Mouse (Mus musculus) E14TG2a.4 (cell line): ENCODE data around the gene Gm17087.
A peak's percentile ranks its signal among the peaks of the same experiment; 100 is the strongest.

Experiments
- H3K27me3 ChIP-seq: 2 replicates; pipeline ENCODE4 v1.6.1; 2014; ENCODE audit warnings: low read length, control low read depth; ENCODE audit not compliant: insufficient read depth
- H3K36me3 ChIP-seq: 2 replicates; pipeline ENCODE4 v1.6.1; 2014; ENCODE audit warnings: low read length, control low read depth; ENCODE audit not compliant: insufficient read depth
- H3K4me1 ChIP-seq: replicated peaks from 2 replicates; pipeline ENCODE4 v1.6.1; 2014; ENCODE audit warnings: low read depth, low read length, control low read depth
- H3K4me3 ChIP-seq: replicated peaks from 2 replicates; pipeline ENCODE4 v1.5.1; 2014; ENCODE audit warnings: mild to moderate bottlenecking, low read length
- H3K9me3 ChIP-seq: 2 replicates; pipeline ENCODE4 v1.6.1; 2014; ENCODE audit warnings: low read length, control low read depth
- CTCF ChIP-seq: conservative IDR thresholded peaks from 2 replicates; pipeline ENCODE4 v1.5.1; 2014; ENCODE audit warnings: low read length
- NANOG ChIP-seq: IDR thresholded peaks from 2 replicates; pipeline ENCODE4 v1.6.1; 2014; ENCODE audit warnings: borderline replicate concordance, low read length, mixed read lengths
- POU5F1 ChIP-seq: IDR thresholded peaks from 2 replicates; pipeline ENCODE4 v1.6.1; 2014; ENCODE audit warnings: low read length, borderline replicate concordance

Gm17087 gene

GRCm38 (mm10) chr17:8580360-8580759 is 13.6 kb upstream of the Gm17087 start:
- Histone ChIP-seq H3K36me3 (no peaks in the 10 kb centered on the region), H3K4me3 (no peak overlapping the region), H3K27me3 (no peaks in the 10 kb centered on the region), H3K4me1 (no peaks in the 10 kb centered on the region), H3K9me3 (no peaks in the 10 kb centered on the region)
- TF ChIP-seq NANOG (no peak), CTCF (peak; percentile 66)

GRCm38 (mm10) chr17:8573542-8574260 is 7.0 kb upstream of the Gm17087 start:
- Histone ChIP-seq H3K36me3 (no peaks in the 10 kb centered on the region), H3K4me1 (no peaks in the 10 kb centered on the region), H3K4me3 (no peak overlapping the region), H3K27me3 (no peaks in the 10 kb centered on the region), H3K9me3 (peaks cover 14% of the 10 kb centered on the region)
- TF ChIP-seq NANOG (no peak), CTCF (no peak), POU5F1 (no peak)

GRCm38 (mm10) chr17:8562886-8563280 is 3.9 kb downstream of the Gm17087 start:
- Histone ChIP-seq H3K36me3 (no peaks in the 10 kb centered on the region), H3K27me3 (0 out of 2 replicates have a peak, but pooled peaks cover 2% of the 10 kb centered on the region), H3K4me3 (no peak overlapping the region), H3K9me3 (no peaks in the 10 kb centered on the region), H3K4me1 (no peaks in the 10 kb centered on the region)
- no peak for TF ChIP-seq NANOG
- no peak for TF ChIP-seq POU5F1
- TF ChIP-seq CTCF, result no peak

GRCm38 (mm10) chr17:8562101-8562885 is 4.5 kb downstream of the Gm17087 start:
- H3K9me3 ChIP-seq, result no peaks in the 10 kb centered on the region
- H3K4me3 ChIP-seq, result no peak overlapping the region
- 0 out of 2 replicates have a peak, but pooled peaks cover 2% of the 10 kb centered on the region for H3K27me3 ChIP-seq
- no peaks in the 10 kb centered on the region for H3K36me3 ChIP-seq
- no peaks in the 10 kb centered on the region for H3K4me1 ChIP-seq
- TF ChIP-seq NANOG (no peak), POU5F1 (no peak), CTCF (no peak)

GRCm38 (mm10) chr17:8557926-8558325 is 8.8 kb downstream of the Gm17087 start:
- Histone ChIP-seq H3K4me1 (no peaks in the 10 kb centered on the region), H3K27me3 (peaks cover 20% of the 10 kb centered on the region), H3K36me3 (no peaks in the 10 kb centered on the region), H3K9me3 (no peaks in the 10 kb centered on the region), H3K4me3 (no peak overlapping the region)
- TF ChIP-seq CTCF (no peak), POU5F1 (no peak), NANOG (no peak)

GRCm38 (mm10) chr17:8556223-8556622 is 10.5 kb downstream of the Gm17087 start:
- no peak for TF ChIP-seq CTCF
- no peak for TF ChIP-seq NANOG
- no peak for TF ChIP-seq POU5F1
- H3K9me3 ChIP-seq, result no peaks in the 10 kb centered on the region
- H3K4me3 ChIP-seq, result no peak overlapping the region
- H3K27me3 ChIP-seq, result peaks cover 21% of the 10 kb centered on the region
- H3K4me1 ChIP-seq, result no peaks in the 10 kb centered on the region
- no peaks in the 10 kb centered on the region for H3K36me3 ChIP-seq

GRCm38 (mm10) chr17:8555785-8556184 is 11.0 kb downstream of the Gm17087 start:
- TF ChIP-seq POU5F1, result no peak
- no peak for TF ChIP-seq NANOG
- no peak for TF ChIP-seq CTCF
- H3K4me1 ChIP-seq, result no peaks in the 10 kb centered on the region

GRCm38 (mm10) chr17:8554219-8554618 is 12.5 kb downstream of the Gm17087 start:
- no peaks in the 10 kb centered on the region for H3K4me1 ChIP-seq
- H3K36me3 ChIP-seq, result no peaks in the 10 kb centered on the region
- no peaks in the 10 kb centered on the region for H3K9me3 ChIP-seq
- peaks cover 26% of the 10 kb centered on the region for H3K27me3 ChIP-seq
- H3K4me3 ChIP-seq, result no peak overlapping the region
- TF ChIP-seq NANOG (no peak), CTCF (no peak), POU5F1 (no peak)

More at GRCm38 (mm10) chr17:8555785-8556184, 11.0 kb downstream of the Gm17087 start:
- H3K9me3 ChIP-seq, result no peaks in the 10 kb centered on the region
- H3K27me3 ChIP-seq, result peaks cover 21% of the 10 kb centered on the region
- H3K36me3 ChIP-seq, result no peaks in the 10 kb centered on the region
- H3K4me3 ChIP-seq, result no peak overlapping the region
